Mouse (Mus musculus): ENCODE measurements around the gene Marc1.

DNA sequence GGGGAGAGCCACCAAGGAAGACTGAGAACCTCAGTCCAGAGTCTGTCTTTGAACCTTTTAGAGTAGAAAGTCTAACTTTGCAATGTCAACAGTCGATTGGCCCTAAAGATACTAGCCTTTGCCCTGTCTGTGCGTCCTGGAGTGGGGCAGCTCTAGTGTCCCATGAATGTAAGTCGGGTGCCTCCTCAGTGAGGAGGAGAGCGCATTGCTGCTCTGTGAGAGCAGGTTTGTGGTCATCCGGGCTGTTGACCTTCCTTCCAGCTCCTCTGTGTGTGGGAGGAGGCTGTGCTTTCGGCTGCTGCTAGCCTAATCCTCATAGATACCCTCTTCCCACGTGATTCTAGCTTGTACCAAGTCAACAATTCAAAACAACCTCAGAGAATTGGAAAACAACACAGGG, 40.1 kb upstream of the Marc1 start:
- TF ChIP-seq CTCF (IDR thresholded peaks at IDR 0.05; ENCODE audit: low read depth): no peak
- no peak for TF ChIP-seq EP300 (IDR thresholded peaks at IDR 0.05; ENCODE audit: low read depth)
